Mouse (Mus musculus): Measurements from ENCODE around the gene Adh6a. TPM values are rescaled to one million over a fixed set of nuclear protein-coding genes. Genes with fewer than 3 reads are reported as not detected.
"Not testable (repeated sequence)": the region's sequence is repeated elsewhere in the genome, so short reads cannot be mapped to it uniquely, and the experiment has no call there.

Gene Adh6a
- polyA plus RNA-seq, 1 experiment, result not detected

GRCm38 (mm10) chr3:138347041-138347440 is 34.0 kb downstream of the Adh6a start:
- H3K4me3 ChIP-seq (ENCODE audit: control insufficient read depth, low read depth, low read length), result no peak overlapping the region
- no peaks in the 10 kb centered on the region for H3K27me3 ChIP-seq (ENCODE audit: control insufficient read depth, insufficient read depth, low read length)
- no peak for TF ChIP-seq POLR2A (IDR thresholded peaks at IDR 0.05; ENCODE audit: control insufficient read depth, low read depth, low read length)
- TF ChIP-seq CTCF (IDR thresholded peaks at IDR 0.05; ENCODE audit: control insufficient read depth, insufficient read depth, insufficient replicate concordance, low read depth, low read length), result no peak
- no peaks in the 10 kb centered on the region for H3K36me3 ChIP-seq (ENCODE audit: control insufficient read depth, insufficient read depth, low read length)
- H3K27ac ChIP-seq (ENCODE audit: control insufficient read depth, insufficient read depth, low read depth, low read length), result no peak overlapping the region
- no peaks in the 10 kb centered on the region for H3K4me1 ChIP-seq (ENCODE audit: control insufficient read depth, insufficient read depth, low read length)

DNA sequence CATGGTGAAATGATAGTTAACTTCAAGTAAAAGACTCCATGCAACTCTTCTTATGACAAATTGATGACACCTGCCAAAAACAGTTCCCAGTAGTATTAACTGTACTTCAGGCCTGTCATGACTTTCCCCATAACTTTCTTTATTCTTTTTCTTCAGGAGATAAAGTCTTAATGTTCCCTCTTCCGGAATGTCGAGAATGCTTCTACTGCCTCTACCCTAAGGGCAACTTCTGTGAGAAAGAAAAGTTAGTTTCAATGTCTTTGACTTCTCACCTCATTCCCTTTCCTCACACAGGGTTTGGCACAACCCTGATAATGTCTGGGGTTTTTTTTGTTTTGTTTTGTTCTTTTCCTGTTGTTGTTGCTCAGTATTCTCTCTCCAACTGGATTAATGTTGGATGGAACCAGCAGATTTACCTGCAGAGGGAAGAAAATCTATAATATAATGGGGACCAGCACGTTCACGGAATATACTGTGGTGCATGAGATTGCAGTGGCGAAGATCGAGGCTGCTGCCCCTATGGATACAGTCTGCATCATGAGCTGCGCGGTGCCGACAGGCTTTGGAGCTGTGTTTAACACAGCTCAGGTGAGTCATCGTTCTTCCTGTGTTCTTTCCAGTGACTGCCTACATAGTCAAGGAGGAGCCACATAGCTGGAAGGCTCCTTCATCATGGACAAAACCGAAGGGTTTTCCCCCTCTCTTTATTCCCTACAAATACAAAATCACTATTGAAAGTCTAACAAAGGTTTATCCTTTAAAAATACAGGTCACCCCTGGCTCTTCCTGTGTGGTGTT is 39.1 kb downstream of the Adh6a start:
- Histone ChIP-seq H3K4me1 (ENCODE audit: control insufficient read depth, insufficient read depth, low read length) (no peaks in the 10 kb centered on the region), H3K36me3 (ENCODE audit: control insufficient read depth, insufficient read depth, low read length) (no peaks in the 10 kb centered on the region)
- TF ChIP-seq POLR2A (IDR thresholded peaks at IDR 0.05; ENCODE audit: control insufficient read depth, low read depth, low read length), result no peak
- TF ChIP-seq CTCF (IDR thresholded peaks at IDR 0.05; ENCODE audit: control insufficient read depth, insufficient read depth, insufficient replicate concordance, low read depth, low read length), result no peak

DNA sequence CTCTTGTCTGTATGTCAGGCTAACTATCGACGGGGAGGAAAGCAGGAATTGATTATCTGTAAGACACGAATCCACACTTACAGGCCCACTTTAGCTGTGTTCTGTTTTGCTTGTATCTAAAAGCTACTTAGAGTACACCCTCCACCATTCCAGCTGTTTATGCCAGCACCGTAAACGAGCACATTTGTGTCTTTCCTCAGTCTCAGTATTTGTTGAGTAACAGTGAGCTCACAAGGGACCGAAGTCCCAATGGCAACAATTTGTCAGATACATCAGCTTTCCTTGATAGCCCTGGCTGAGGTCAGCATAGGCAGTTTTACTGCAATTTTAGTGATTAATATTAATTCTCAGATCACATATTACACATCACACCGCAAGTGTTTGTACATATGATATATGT is 45.8 kb downstream of the Adh6a start:
- Histone ChIP-seq H3K27ac (ENCODE audit: control insufficient read depth, insufficient read depth, low read depth, low read length) (no peak overlapping the region), H3K36me3 (ENCODE audit: control insufficient read depth, insufficient read depth, low read length) (no peaks in the 10 kb centered on the region), H3K4me1 (ENCODE audit: control insufficient read depth, insufficient read depth, low read length) (no peaks in the 10 kb centered on the region), H3K4me3 (ENCODE audit: control insufficient read depth, low read depth, low read length) (no peak overlapping the region), H3K27me3 (ENCODE audit: control insufficient read depth, insufficient read depth, low read length) (no peaks in the 10 kb centered on the region)
- TF ChIP-seq CTCF (IDR thresholded peaks at IDR 0.05; ENCODE audit: control insufficient read depth, insufficient read depth, insufficient replicate concordance, low read depth, low read length) (no peak), POLR2A (IDR thresholded peaks at IDR 0.05; ENCODE audit: control insufficient read depth, low read depth, low read length) (no peak)

More for the DNA sequence above, 39.1 kb downstream of the Adh6a start:
- Histone ChIP-seq H3K4me3 (ENCODE audit: control insufficient read depth, low read depth, low read length) (no peak overlapping the region), H3K27ac (ENCODE audit: control insufficient read depth, insufficient read depth, low read depth, low read length) (no peak overlapping the region), H3K27me3 (ENCODE audit: control insufficient read depth, insufficient read depth, low read length) (no peaks in the 10 kb centered on the region)

DNA sequence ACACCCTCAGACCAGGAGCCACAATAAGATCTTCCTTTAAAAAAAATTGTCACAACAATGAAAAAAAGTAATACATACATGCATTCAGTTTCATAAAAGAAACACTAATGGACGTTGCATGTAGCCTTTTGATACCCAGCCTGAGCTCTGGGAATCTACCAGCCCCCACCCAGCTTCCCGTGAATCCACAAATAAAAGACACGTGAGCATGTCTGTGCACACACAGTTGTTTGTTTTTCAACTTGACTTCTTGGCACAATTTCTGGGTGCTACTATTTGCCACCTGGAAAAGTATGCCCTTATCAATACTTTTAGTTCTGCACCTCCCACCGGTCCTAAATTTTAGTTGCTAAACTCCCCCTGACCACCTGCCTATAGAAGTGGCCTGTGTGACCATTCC is 47.6 kb downstream of the Adh6a start:
- no peak overlapping the region for H3K27ac ChIP-seq (ENCODE audit: control insufficient read depth, insufficient read depth, low read depth, low read length)
- TF ChIP-seq POLR2A (IDR thresholded peaks at IDR 0.05; ENCODE audit: control insufficient read depth, low read depth, low read length) (no peak), CTCF (IDR thresholded peaks at IDR 0.05; ENCODE audit: control insufficient read depth, insufficient read depth, insufficient replicate concordance, low read depth, low read length) (no peak)
- no peaks in the 10 kb centered on the region for H3K36me3 ChIP-seq (ENCODE audit: control insufficient read depth, insufficient read depth, low read length)
- H3K4me1 ChIP-seq (ENCODE audit: control insufficient read depth, insufficient read depth, low read length), result no peaks in the 10 kb centered on the region
- no peak overlapping the region for H3K4me3 ChIP-seq (ENCODE audit: control insufficient read depth, low read depth, low read length)
- H3K27me3 ChIP-seq (ENCODE audit: control insufficient read depth, insufficient read depth, low read length), result no peaks in the 10 kb centered on the region

GRCm38 (mm10) chr3:138362920-138363319 is 49.8 kb downstream of the Adh6a start:
- Histone ChIP-seq H3K27me3 (ENCODE audit: control insufficient read depth, insufficient read depth, low read length) (no peaks in the 10 kb centered on the region), H3K27ac (ENCODE audit: control insufficient read depth, insufficient read depth, low read depth, low read length) (no peak overlapping the region), H3K36me3 (ENCODE audit: control insufficient read depth, insufficient read depth, low read length) (no peaks in the 10 kb centered on the region), H3K4me3 (ENCODE audit: control insufficient read depth, low read depth, low read length) (no peak overlapping the region), H3K4me1 (ENCODE audit: control insufficient read depth, insufficient read depth, low read length) (no peaks in the 10 kb centered on the region)
- TF ChIP-seq POLR2A (IDR thresholded peaks at IDR 0.05; ENCODE audit: control insufficient read depth, low read depth, low read length) (no peak), CTCF (IDR thresholded peaks at IDR 0.05; ENCODE audit: control insufficient read depth, insufficient read depth, insufficient replicate concordance, low read depth, low read length) (no peak)

DNA sequence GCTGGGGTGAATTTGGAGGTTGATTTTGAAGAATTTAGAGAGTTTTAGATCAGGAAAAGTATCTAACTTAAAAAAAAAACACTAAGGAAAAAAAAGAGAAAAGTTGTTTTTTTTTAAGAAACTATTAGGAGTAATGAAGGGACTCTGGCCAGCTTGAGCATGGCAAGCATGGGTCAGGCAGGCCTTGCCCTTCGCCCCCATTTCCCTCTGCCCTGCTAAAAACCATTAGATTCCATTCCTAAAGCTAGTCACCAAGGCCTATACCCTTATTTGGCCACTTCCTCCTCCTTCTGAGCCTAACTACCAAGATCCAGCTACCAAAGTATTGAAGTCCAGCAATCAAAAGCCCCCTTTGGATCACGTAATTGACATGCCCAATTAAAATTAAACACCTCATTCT is 53.1 kb downstream of the Adh6a start:
- no peaks in the 10 kb centered on the region for H3K27me3 ChIP-seq (ENCODE audit: control insufficient read depth, insufficient read depth, low read length)
- no peaks in the 10 kb centered on the region for H3K36me3 ChIP-seq (ENCODE audit: control insufficient read depth, insufficient read depth, low read length)
- TF ChIP-seq POLR2A (IDR thresholded peaks at IDR 0.05; ENCODE audit: control insufficient read depth, low read depth, low read length) (no peak), CTCF (IDR thresholded peaks at IDR 0.05; ENCODE audit: control insufficient read depth, insufficient read depth, insufficient replicate concordance, low read depth, low read length) (no peak)
- no peak overlapping the region for H3K27ac ChIP-seq (ENCODE audit: control insufficient read depth, insufficient read depth, low read depth, low read length)
- H3K4me1 ChIP-seq (ENCODE audit: control insufficient read depth, insufficient read depth, low read length), result no peaks in the 10 kb centered on the region
- H3K4me3 ChIP-seq (ENCODE audit: control insufficient read depth, low read depth, low read length), result no peak overlapping the region

GRCm38 (mm10) chr3:138369546-138369945 is 56.5 kb downstream of the Adh6a start:
- Histone ChIP-seq H3K27ac (ENCODE audit: control insufficient read depth, insufficient read depth, low read depth, low read length) (no peak overlapping the region), H3K27me3 (ENCODE audit: control insufficient read depth, insufficient read depth, low read length) (no peaks in the 10 kb centered on the region), H3K4me1 (ENCODE audit: control insufficient read depth, insufficient read depth, low read length) (no peaks in the 10 kb centered on the region), H3K4me3 (ENCODE audit: control insufficient read depth, low read depth, low read length) (no peak overlapping the region), H3K36me3 (ENCODE audit: control insufficient read depth, insufficient read depth, low read length) (no peaks in the 10 kb centered on the region)
- TF ChIP-seq CTCF (IDR thresholded peaks at IDR 0.05; ENCODE audit: control insufficient read depth, insufficient read depth, insufficient replicate concordance, low read depth, low read length), result no peak
- no peak for TF ChIP-seq POLR2A (IDR thresholded peaks at IDR 0.05; ENCODE audit: control insufficient read depth, low read depth, low read length)

DNA sequence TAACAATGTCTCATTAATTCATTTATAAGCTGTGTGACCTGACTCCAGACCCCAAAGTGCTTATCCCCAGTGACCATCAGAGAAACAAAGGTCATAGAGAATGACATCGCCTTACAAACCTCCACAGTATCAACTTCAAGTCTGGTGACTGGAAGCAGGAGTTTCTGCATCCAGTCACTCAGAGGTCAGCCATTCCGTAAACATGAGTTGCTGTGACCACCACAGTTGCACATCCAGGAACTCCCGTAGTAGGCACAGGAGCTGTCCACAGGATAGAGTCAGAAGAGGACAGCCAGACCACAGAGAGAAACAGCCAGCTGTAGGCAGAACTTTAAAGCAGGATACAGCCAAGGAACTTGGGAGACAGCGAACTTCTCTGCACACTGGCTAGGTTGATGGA is 57.2 kb downstream of the Adh6a start:
- H3K4me1 ChIP-seq (ENCODE audit: control insufficient read depth, insufficient read depth, low read length); H3K36me3 ChIP-seq (ENCODE audit: control insufficient read depth, insufficient read depth, low read length); H3K27ac ChIP-seq (ENCODE audit: control insufficient read depth, insufficient read depth, low read depth, low read length); H3K4me3 ChIP-seq (ENCODE audit: control insufficient read depth, low read depth, low read length); H3K27me3 ChIP-seq (ENCODE audit: control insufficient read depth, insufficient read depth, low read length): not testable (repeated sequence)

Data from testis, adult 2 months (tissue).